8 mouse cellular contexts compared by ENCODE assay signal in genomic region chr7:74011976-74012857, GRCm38 (mm10). TPM values are rescaled to one million over a fixed set of nuclear protein-coding genes. Genes with fewer than 3 reads are reported as not detected.
DNase-seq lines count a peak whose midpoint lies in the region; ATAC-seq lines count a peak whose summit lies in the region.

No protein-coding gene starts in this region.

- H3K27me3 ChIP-seq in kidney, embryonic 16.5 days (ENCODE audit: insufficient read depth, low read length): peaks cover 23% of the 10 kb centered on the region
- peaks cover 54% of the 10 kb centered on the region for H3K27me3 ChIP-seq in heart, embryonic 14.5 days (ENCODE audit: control insufficient read depth, insufficient read depth, low read length)
- H3K27me3 ChIP-seq in liver, embryonic 16.5 days (ENCODE audit: control insufficient read depth, insufficient read depth, low read depth, low read length): peaks cover 43% of the 10 kb centered on the region

- peak overlapping the region; percentile 84 for H3K9ac ChIP-seq in kidney, embryonic 16.5 days (replicated peaks; ENCODE audit: low read length)
- H3K9ac ChIP-seq in heart, embryonic 14.5 days (ENCODE audit: low read length): peak overlapping the region; percentile 74
- H3K9ac ChIP-seq in liver, embryonic 16.5 days (ENCODE audit: low read depth, low read length): no peak overlapping the region

- H3K4me1 ChIP-seq in kidney, embryonic 16.5 days (ENCODE audit: insufficient read depth, low read length): peaks cover 26% of the 10 kb centered on the region
- peaks cover 6 to 8% of the 10 kb centered on the region in 2 experiments; a peak in 2 of 4 replicates for H3K4me1 ChIP-seq in heart, embryonic 14.5 days (ENCODE audit: control insufficient read depth in 2 of 2, insufficient read depth in 2 of 2, low read length in 2 of 2)
- no peaks in the 10 kb centered on the region for H3K4me1 ChIP-seq in liver, embryonic 16.5 days (ENCODE audit: control insufficient read depth, low read depth, low read length)

- WGBS in kidney, embryonic 16.5 days: 4% methylated on average over 43 of the region's 43 CpGs
- 3% methylated on average over 43 of the region's 43 CpGs for WGBS in heart, embryonic 14.5 days
- WGBS in liver, embryonic 16.5 days (ENCODE audit: insufficient replicate concordance): 4% methylated on average over 40 of the region's 43 CpGs

- DNase-seq in kidney, adult 8-10 months: no peak
- DNase-seq in embryo, embryonic 10 days (ENCODE audit: low spot score): peak; percentile 60
- DNase-seq in testis, postnatal 14 days (ENCODE audit: low spot score): peak; percentile 6
- DNase-seq in left cerebral cortex, postnatal 36 days (ENCODE audit: low spot score in 2 of 2): no peak
- no peak for DNase-seq in urinary bladder, postnatal 14 days (ENCODE audit: low spot score)

- H3K4me2 ChIP-seq in kidney, embryonic 16.5 days (replicated peaks; ENCODE audit: low read depth, low read length): peak overlapping the region; percentile 83
- peak overlapping the region; percentile 100 for H3K4me2 ChIP-seq in heart, embryonic 14.5 days (ENCODE audit: low read length)
- H3K4me2 ChIP-seq in liver, embryonic 16.5 days (ENCODE audit: low read depth, low read length): peak overlapping the region; percentile 54; the same call in 1 of the 2 replicates

- peak overlapping the region; percentile 81 for H3K4me3 ChIP-seq in kidney, embryonic 16.5 days (ENCODE audit: low read length)
- H3K4me3 ChIP-seq in heart, embryonic 14.5 days (ENCODE audit: control insufficient read depth in 1 of 2, insufficient read depth in 1 of 2, low read depth in 1 of 2, low read length in 2 of 2): peak overlapping the region; percentile 72 to 80
- H3K4me3 ChIP-seq in liver, embryonic 16.5 days (ENCODE audit: low read depth, low read length): no peak overlapping the region; the same call in 1 of the 2 replicates

- intact Hi-C loops in left cerebral cortex, postnatal 36 days (cut with DNase I): loop anchor here (10.0 kb wide), 1 partner anchor 267 kb away; the partner anchor contains the start of gene Fam174b

- H3K36me3 ChIP-seq in kidney, embryonic 16.5 days (ENCODE audit: insufficient read depth, low read length): no peaks in the 10 kb centered on the region
- H3K36me3 ChIP-seq in heart, embryonic 14.5 days (ENCODE audit: control insufficient read depth, insufficient read depth, low read length): no peaks in the 10 kb centered on the region
- no peaks in the 10 kb centered on the region for H3K36me3 ChIP-seq in liver, embryonic 16.5 days (ENCODE audit: control insufficient read depth, insufficient read depth)

- H3K27ac ChIP-seq in kidney, embryonic 16.5 days (ENCODE audit: low read length): no peak overlapping the region
- no peak overlapping the region for H3K27ac ChIP-seq in heart, embryonic 14.5 days (replicated peaks in 1 of 2; ENCODE audit: control insufficient read depth in 1 of 2, insufficient read depth in 1 of 2, low read depth in 2 of 2, low read length in 2 of 2)
- no peak overlapping the region for H3K27ac ChIP-seq in liver, embryonic 16.5 days (ENCODE audit: low read length)

- peak; percentile 21 for ATAC-seq in kidney, embryonic 16.5 days (ENCODE audit: low FRiP score, low TSS enrichment)
- ATAC-seq in heart, embryonic 14.5 days (ENCODE audit: insufficient number of reproducible peaks, insufficient read depth, low FRiP score, low read depth): peak; percentile 3; the same call in 1 of the 2 replicates
- no peak for ATAC-seq in liver, embryonic 16.5 days (ENCODE audit: low read depth)

- no peaks in the 10 kb centered on the region for H3K9me3 ChIP-seq in kidney, embryonic 16.5 days (ENCODE audit: low read length)
- H3K9me3 ChIP-seq in heart, embryonic 14.5 days (ENCODE audit: control insufficient read depth, low read length): no peaks in the 10 kb centered on the region
- H3K9me3 ChIP-seq in liver, embryonic 16.5 days (replicated peaks; ENCODE audit: control insufficient read depth, low read length): no peaks in the 10 kb centered on the region

RNA-seq across cellular contexts. Expression of gene St8sia2, which starts 1.3 kb away (rescaled TPM):
- polyA plus RNA-seq in kidney, embryonic 16.5 days (2015; fragmentation: Nextera tagmentation; extraction: Ambion mirVana): 9.2 and 13.7 TPM in 2 replicates
- 2.1 and 2.8 TPM in 2 replicates for polyA plus RNA-seq in heart, embryonic 14.5 days (2014; fragmentation: Nextera tagmentation; extraction: Ambion mirVana)
- polyA plus RNA-seq in liver, embryonic 16.5 days (2015; fragmentation: Nextera tagmentation; extraction: Ambion mirVana): 0.04 and 0.07 TPM in 2 replicates
- 1 to 10 TPM; 1.3 to 1.6 TPM for total RNA-seq in left cerebral cortex, postnatal 36 days (2021)

Comparison
In these comparisons a context has a peak if more than half of its experiments do, and no peak if none do; other contexts are left out.
1. DNase-seq: peak in embryo, embryonic 10 days (single experiment) and testis, postnatal 14 days (single experiment); none in kidney, adult 8-10 months (0 of 2), left cerebral cortex, postnatal 36 days (0 of 2) and urinary bladder, postnatal 14 days (single experiment).
2. Peak in every context shown above with its lines, with median percentiles within 50 percentile points of each other: H3K4me2 ChIP-seq.